Mouse (Mus musculus): ENCODE results near the gene Tmeff1.

Tmeff1 gene

DNA sequence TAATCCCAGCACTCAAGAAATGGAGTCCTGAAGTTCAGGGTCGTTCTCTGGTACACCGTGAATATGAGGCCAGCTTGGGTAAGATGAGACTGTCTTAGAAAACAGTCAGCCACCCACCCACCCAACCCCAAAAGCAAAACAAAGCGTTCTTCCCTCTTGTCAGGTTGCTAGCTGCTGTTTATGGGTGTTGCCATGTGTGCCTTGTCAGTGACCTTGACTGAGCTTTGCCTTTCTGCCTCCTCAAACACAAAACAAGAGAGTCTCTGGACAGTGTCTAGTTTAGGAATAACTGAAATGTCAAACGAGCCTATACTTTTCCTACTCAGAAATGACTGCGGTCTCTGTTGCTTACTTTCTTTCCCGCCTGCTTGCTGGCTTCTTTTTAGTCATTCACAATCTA lies 37.3 kb downstream of the Tmeff1 start:
- DNase-seq (ENCODE audit: low read depth, low spot score): no peak

DNA sequence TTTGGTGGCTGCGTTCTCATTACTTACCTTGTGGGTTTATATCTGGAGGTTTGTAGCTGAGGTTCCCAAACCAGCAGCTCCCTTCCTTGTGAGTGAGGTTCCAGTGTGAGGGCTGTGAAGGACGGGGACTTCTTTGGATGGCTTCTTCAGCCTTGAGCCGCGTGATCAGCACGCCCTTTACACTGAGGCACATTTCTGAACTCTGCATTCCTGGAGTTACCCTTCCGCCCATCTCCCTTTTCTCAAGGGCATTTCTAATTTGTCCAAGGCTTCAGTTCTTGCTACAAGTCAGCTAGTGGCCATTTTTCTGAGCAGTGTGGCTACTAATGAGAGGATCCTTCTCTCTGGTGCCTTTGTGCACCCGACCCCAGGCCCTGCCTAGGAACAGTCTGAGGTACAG lies 38.0 kb downstream of the Tmeff1 start:
- DNase-seq (ENCODE audit: low read depth, low spot score): no peak

DNA sequence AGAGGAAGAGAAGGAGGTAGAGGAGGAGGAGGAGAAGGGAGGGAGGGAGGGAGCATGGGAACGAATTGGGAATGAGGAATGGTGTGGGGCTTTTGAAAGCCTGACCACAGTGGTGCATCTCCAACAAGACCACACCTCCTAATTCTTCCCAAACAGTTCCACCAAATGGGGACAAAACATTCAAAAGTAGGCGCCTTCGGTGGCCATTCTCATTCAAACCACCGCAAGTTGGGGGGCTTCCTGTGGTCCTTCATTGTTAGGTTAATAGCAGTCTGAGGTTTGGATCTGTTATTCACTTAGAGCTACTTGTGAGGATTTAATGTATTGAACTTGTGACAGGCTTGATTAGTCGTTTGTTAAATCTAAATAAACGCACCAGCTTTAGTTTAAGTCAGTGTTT lies 40.0 kb downstream of the Tmeff1 start:
- no peak for DNase-seq (ENCODE audit: low read depth, low spot score)

DNA sequence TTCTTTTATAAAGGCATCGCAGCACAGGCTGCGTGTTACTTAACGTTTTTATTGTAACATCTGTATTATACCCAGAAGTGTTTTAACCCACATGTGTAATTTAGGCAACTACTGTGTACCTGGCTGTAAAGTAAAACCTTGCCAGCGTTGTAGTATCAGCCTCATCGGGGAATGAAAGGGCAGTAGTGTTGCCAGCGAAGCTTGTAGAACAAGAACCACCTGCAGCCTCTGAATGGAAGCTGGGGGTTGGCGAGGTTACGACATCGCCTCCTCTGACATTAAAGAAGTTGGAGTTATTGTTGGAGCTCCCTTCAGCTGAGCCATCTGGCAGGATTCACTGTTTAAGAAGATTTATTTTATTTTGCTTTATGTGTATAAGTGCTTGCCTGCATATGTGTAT lies 40.9 kb downstream of the Tmeff1 start:
- no peak for DNase-seq (ENCODE audit: low read depth, low spot score)

DNA sequence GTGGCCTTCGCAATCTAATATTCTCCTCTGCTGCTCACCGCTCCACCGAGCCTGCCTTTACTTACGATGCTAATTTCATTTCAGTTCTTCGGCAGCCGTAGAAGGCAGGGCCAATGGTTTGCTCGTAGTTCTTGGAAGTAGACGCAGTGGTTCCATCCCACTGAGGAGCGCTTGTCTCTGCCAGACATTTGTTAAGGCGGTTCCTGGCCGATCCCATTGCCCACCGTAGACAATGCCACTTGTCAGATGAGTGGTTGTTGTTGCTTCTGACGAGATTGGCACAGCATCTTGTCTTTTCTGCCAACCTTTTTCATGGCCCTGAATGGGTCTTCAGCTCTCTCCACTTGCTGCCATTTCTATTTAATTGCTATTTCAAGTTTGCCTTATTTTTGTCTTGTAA lies 44.5 kb downstream of the Tmeff1 start:
- peak; percentile 32 for DNase-seq (ENCODE audit: low read depth, low spot score)

DNA sequence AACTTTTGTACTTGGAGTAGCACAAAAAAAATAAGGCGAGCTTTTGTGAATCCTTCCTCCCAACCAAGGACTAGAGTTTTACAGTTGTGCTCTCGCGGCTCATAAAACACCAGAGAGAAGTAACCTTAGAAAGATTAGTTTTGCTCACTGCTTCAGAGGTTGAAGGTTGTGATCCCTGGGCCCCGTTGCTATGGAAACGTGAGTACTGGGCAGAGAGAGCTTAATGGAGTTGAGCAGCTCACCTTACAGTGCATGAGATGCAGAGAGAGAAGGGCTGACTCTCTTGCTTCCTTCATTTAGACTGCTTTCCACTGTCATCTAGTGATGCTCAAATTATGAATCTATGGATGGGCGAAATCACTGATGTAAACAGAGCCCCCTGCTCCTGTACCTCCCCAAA lies 48.6 kb downstream of the Tmeff1 start:
- DNase-seq (ENCODE audit: low read depth, low spot score): no peak

DNA sequence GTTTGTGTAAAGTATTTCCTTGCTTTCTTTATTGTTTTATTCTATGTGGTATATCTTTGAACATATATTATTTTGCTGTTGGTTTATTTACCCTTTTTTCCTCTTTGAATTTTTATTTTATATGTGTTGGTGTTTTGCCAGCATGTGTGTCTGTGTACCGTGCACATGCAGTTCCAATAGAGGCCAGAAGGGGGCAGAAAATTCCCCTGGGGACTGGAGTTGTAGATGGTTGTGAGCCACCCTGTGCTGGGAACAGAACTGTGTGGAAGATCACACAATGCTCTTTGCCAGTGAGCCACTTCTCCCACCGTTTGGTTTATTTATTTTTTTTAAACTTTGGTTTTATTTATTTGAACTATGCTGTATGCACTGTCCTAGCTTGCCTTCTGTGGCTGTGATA lies 49.1 kb downstream of the Tmeff1 start:
- DNase-seq (ENCODE audit: low read depth, low spot score): no peak

DNA sequence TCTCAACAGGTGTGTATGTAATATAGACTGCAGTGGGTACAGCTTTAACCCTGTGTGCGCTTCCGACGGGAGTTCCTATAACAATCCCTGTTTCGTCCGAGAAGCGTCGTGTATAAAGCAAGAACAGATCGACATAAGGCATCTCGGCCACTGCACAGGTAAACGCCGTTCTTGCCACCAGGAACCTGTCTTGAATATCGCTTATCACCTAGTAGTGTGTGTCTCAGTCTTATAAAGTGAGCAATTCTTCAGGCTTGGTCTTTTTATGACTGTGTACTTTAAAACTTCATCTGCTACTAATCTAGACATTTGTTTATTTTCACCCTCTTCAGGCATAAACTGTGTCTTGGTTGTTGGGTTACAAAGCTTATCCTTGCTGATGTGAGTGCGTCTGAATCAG lies 51.9 kb downstream of the Tmeff1 start:
- DNase-seq (ENCODE audit: low read depth, low spot score): no peak

DNA sequence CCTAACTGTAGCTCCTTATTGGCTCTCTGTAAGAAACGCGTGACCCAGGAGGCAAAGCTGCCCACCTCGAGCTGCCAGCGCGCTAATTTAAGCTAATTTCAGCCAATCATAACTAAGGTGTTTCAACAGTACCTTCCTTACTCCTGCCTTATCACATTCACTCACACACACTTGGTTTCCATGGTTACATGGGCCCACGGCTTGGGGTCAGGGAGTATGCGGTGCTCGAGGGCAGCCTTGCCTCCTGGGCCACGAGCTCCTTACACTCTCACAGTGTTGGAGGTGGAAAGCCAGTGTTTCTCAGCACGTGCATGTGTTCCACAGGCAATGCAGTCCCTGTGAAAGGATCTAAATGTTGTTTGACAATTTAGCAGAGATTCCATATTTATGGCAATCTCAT lies 53.2 kb downstream of the Tmeff1 start:
- no peak for DNase-seq (ENCODE audit: low read depth, low spot score)

DNA sequence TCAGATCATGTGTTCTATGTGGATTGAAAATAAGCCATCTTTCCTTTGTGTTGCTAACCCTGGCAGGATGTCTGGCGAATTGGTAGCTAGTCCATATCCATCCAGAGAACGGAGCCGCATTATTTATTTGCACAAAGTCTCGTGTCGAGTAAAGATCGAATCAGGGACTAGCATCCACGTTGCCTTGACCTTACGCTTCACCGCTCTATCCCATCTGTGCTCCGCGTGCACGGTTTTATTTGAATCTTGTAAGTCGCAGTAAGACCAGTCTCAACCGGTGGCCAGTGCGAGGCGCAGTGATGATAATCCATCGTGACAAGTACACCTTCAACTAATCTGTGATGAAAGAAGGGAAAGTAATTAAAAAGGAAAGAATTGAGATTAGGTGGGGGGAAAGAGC lies 54.5 kb downstream of the Tmeff1 start:
- DNase-seq (ENCODE audit: low read depth, low spot score): no peak

DNA sequence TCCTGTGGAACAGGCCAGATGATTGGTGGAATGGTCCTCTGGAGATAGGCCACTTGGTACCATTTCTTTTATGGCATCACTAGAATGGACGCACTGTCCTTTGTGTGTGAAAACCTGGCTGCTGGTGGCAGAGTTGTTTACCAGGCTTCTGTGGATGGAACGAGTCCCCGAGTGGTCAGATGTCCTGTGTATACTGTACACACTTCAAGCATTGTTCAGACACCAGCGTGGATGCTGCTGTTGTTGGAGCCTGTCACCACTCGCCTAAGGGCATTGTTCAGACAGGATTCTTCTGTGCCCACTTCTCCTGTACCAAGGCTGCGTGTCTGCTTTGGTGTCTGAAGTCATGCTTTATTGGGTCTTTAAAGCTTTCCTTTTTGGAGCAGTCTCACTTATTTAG lies 58.8 kb downstream of the Tmeff1 start:
- no peak for DNase-seq (ENCODE audit: low read depth, low spot score)

DNA sequence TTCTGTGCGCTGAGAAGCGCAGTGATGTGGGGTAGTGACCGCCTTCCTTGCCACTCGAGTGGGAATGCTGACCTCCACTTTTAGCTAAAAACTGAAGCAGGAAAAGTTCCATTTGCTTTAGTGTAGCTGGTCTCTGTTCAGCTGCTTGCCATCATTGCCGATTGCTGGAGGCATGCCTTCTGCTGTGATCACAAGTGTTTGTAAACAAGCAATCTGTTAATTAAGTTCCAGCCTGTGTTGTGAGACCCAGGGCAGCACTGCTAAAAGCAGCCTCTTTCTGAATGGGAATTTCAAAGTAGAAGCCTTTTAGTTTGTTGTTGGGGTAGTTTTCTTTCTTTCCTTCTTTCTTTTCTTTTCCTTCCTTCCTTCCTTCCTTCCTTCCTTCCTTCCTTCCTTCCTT lies 61.2 kb downstream of the Tmeff1 start:
- DNase-seq (ENCODE audit: low read depth, low spot score): no peak

DNA sequence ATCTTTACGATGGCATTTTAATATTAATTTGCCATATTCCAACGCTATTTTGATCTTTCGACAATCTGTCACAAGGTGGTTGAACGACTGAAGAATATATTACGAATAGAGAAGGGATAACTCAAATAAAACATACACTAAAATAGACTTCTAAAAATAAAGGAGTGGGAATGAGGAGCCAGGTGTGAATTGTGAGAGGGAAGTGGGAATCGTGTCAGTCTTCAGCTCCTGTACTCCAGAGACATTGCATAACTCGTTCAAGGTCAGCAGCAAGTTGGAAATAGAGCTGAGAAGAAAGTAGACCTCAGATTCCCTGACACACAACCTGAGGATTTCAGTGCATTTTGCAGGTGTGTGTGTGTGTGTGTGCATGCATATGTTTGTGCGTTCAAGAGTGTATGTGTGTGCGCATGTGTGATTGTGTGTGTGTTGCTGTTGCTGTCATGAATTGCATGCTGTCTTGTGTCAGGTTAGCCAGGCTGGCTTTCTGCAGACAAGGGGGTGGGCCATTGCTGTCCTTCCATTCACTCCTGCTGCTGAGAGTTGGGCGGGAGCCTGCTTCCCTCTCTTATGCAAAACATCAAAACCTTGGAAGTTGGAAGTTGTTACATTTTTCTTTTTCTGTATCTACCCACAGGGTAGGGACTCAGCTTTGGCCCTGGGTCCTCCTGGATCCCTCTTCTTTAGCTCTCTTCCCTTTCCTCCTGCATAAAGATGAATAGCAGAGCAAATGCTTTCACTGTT lies 65.8 kb downstream of the Tmeff1 start:
- DNase-seq (ENCODE audit: low read depth, low spot score): no peak

DNA sequence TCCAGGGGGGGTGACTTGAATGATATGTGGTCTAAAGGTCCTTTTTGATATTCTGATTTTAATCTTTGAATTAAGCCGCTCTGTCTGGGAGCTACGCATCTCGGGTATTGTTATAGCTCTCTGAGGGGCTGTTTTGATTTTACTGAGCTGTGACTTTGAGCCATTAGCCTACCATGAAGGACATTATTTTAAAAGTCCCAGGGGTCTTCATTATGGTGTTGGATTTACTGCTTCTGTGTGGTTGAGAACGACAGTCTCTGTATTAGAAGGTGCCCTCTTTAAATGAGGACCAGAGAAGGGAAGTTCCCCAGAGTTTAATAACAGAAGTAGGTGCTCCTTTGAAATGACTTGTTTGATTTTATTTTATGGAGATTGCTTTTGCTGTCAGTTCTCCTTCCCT lies 69.1 kb downstream of the Tmeff1 start:
- no peak for DNase-seq (ENCODE audit: low read depth, low spot score)

DNA sequence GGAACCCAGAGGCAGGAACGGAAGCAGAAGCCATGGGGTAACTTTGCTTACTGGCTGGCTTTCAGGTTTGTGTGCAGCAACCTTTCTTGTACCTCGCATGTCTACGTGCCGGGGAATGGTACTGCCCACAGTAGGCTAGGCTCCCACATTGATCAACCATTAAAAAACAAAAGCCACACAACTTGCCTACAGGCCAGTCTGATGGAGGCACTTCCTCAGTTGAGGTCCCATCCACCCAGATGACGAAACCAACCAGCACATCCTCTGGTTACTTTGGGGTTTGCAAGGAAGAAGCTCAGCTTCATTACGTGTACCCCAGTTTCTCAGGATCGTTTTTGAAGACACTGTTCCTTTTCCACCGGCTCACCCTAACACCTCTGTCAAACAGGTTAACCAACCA lies 71.6 kb downstream of the Tmeff1 start:
- DNase-seq (ENCODE audit: low read depth, low spot score): no peak

DNA sequence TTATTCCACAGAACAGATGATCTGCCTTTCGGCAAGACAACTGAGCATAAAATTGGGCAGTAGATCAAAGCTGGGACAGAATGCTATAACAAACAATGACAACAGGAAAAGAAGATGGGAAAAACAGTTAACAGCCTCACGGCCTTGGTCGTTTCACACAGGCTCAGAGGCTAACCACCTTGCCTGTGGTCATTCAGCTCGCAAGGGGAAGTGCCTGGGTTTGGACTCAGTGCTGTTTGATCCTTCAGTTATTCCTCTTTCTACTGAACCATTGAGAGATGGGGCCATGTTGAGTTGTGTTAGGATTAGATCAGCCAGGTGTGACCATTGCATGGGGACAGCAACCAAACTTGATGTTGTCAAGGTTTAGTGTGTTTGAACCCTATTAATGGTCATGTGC lies 75.2 kb downstream of the Tmeff1 start:
- no peak for DNase-seq (ENCODE audit: low read depth, low spot score)

DNA sequence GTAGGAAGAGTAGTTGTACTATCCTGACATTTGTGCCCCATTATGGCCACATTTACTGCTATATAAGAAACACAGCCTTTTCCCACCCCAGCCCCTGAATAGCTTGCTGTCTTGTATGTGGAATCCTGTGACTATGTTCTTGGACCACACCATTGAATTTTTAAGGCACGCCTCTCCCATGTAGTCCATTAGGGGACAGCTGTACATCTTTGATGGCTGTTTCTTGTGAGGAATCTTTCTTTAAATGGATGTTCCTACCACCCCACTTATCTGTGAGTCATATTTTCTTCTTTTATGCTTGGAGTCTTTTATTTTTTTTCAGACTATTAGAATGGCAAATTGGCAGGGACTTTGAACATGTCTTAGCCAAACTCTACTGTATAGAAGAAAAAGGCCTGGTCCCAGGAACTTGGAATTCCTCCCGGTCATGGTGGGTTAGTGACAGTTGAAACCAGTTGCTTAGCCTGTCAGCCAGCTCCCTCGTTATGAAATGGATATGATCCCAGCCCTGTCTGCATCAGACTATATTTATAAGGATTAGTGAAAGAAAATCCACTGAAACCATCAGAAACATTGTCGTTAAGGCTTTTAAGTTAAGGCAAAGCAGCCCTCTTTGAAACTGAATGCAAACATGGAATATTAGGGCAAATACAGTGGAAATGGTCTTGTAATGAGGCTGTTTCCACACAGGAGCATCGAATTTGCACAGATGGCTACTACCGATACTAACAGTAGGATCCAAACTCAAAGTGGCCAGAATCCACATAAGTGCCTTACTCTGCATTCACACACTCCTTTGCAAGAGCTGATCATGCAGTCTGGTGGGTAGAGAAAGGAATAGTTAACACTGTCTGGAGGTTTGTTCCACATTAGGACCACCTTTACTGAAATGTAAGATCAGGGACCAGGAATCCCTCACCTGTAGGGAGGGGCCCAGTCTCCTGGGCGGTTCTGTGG lies 75.9 kb downstream of the Tmeff1 start:
- DNase-seq (ENCODE audit: low read depth, low spot score): peak; percentile 14

DNA sequence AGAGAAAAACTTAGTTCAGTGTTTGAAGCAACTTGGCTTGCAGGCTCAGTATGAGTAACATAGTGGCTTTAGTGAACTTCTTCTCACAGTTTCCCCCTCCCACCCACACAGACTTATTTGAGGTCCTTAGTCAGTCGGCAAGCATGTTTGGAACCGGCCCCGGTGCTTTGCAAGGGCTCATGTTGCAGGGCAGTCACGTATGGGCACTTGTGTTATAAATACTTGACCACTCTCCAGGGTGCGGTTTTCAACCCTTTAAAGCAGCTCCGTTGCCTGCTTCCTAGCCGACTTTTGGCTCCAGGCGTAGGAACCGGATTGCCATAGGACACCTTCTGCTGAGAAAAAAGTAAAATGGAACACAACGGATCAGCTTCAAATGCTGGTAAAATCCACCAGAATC lies 78.3 kb downstream of the Tmeff1 start, which contains the start of gene Cavin4:
Gene Cavin4, plus strand, starts transcription at position 244 of the 400 bp plus-strand sequence.
- no peak for DNase-seq (ENCODE audit: low read depth, low spot score)

DNA sequence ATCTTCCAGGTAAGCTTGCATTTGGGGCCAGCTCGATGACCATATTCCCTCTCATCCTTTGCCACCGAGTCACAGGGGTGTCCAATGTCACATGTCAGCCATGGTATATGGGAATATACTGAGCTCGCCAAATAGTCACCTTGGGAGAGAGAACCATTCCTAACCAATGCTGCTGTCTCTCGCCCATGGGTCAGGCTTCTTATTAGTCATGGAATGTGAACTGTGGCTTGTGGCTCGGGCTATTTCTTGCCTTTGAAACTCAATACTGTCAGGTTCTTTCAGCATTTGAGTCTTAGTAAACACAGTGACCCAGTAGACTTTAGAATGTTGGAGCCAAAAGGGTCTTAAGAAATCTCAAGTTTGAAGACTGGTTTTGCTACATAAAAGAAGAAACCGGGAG lies 79.0 kb downstream of the Tmeff1 start:
- no peak for DNase-seq (ENCODE audit: low read depth, low spot score)

DNA sequence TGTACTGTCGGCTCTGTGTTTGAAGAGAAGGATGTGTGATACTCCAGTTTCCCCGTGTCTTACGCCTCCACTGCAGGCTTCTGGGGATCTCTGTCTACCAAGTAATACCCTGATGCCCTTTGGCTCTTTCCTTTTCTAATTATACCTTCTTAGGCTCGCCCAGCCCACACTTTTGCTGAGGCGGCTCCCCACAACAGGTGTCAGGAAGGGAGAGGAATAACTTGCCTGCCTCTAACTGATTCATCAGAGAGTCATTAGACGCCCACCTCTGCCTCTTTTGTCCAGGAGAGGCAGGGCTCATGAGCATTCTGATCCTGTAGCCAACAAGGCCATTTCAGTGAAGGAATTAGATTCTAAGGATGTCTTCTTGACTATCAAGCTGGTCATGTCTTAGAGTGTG lies 82.3 kb downstream of the Tmeff1 start:
- DNase-seq (ENCODE audit: low read depth, low spot score): no peak

DNA sequence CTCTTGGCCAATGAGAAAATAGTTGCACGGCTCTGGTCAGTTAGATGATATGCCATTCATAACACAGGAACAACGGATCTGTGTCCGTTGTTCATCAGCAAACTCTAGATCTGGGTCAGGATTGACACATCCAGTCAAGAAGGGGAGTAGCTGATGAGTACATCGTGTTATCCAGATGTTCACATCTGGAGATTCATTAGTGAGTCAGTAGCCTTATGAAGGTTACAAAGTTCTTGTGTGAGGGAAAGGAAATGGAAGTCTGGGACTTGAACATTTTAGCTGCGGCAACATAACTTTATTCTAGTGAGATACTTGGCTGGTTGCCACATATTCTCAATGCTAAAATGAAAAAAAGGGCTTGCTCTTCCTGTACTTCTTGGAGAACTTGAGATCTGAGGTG lies 87.9 kb downstream of the Tmeff1 start:
- DNase-seq (ENCODE audit: low read depth, low spot score): no peak

DNA sequence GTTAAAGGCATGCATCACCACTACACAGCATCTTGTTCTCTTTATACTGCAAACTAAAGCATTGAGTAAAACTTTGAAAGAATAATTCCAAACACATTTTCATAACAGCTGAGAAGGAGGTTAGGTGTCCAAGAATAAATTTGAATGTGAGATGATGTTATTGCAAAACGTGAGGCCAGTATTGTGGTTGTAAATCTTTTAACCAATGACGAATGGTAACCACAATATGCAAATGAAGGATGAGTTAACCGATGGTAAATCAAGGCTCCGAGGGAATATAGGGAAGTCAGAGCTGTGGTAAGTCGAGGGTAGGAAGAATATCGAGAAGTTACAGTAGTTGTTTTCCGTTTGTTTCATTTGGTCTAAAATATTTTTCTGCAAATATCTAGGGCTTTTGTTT lies 89.4 kb downstream of the Tmeff1 start:
- no peak for DNase-seq (ENCODE audit: low read depth, low spot score)
